Mouse (Mus musculus) hindbrain, postnatal 0 days (tissue): ENCODE measurements at regions not wholly inside any gene's neighbourhood (a gene's known extent, or its start where the extent isn't known, plus 50 kb on each side); places are given as distances from the start of the nearest gene placed in this dataset.

Experiments
- ATAC-seq: fragments of 200-750 bp; cut with Nextera tagmentation; 2 replicates; pipeline ENCODE4 v1.8.0; 2017; ENCODE audit warnings: mild to moderate bottlenecking, moderate TSS enrichment, moderate library complexity
- DNase-seq: peaks from one replicate; pipeline ENCODE4 v3.0.0-alpha.2; 2015; ENCODE audit warnings: low spot score
- H3K27ac ChIP-seq: fragments of 300-500 bp; sonication (generic); 2 replicates; pipeline ENCODE4 v1.5.1; 2014; ENCODE audit warnings: mild to moderate bottlenecking
- H3K27me3 ChIP-seq: fragments of 300-500 bp; sonication (generic); 2 replicates; pipeline ENCODE4 v1.6.1; 2014; ENCODE audit warnings: low read length, mixed read lengths; ENCODE audit not compliant: insufficient read depth
- H3K36me3 ChIP-seq: fragments of 300-500 bp; sonication (generic); 2 replicates; pipeline ENCODE4 v1.6.1; 2014; ENCODE audit warnings: low read length, mixed read lengths; ENCODE audit not compliant: insufficient read depth
- H3K4me1 ChIP-seq: fragments of 300-500 bp; sonication (generic); 2 replicates; pipeline ENCODE4 v1.6.1; 2014; ENCODE audit warnings: antibody characterized with exemption, low read length, mixed read lengths; ENCODE audit not compliant: insufficient read depth
- H3K4me2 ChIP-seq: fragments of 300-500 bp; sonication (generic); 2 replicates; pipeline ENCODE4 v1.6.1; 2014; ENCODE audit warnings: low read depth, mild to moderate bottlenecking, low read length, moderate library complexity, mixed read lengths
- H3K4me3 ChIP-seq: fragments of 300-500 bp; sonication (generic); 2 replicates; pipeline ENCODE4 v1.5.1; 2014; ENCODE audit warnings: low read length
- H3K9ac ChIP-seq: fragments of 300-500 bp; sonication (generic); replicated peaks from 2 replicates; pipeline ENCODE4 v1.6.1; 2014; ENCODE audit warnings: mild to moderate bottlenecking, low read length, moderate library complexity, mixed read lengths
- H3K9me3 ChIP-seq: fragments of 300-500 bp; sonication (generic); 2 replicates; pipeline ENCODE4 v1.6.1; 2016; ENCODE audit warnings: low read length, mixed read lengths
- CTCF ChIP-seq: IDR thresholded peaks from 2 replicates; pipeline ENCODE4 v1.5.1; 2016; ENCODE audit warnings: antibody characterized with exemption, control low read depth, low read depth
- WGBS: fragments of 180-500 bp; shearing (Covaris S2); extraction: QIAGEN DNeasy Blood & Tissue Kit; methylation state at CpG from one replicate; pipeline ENCODE4 v1.1.7; 2014; 5-methylcytosine and 5-hydroxymethylcytosine counted together

GRCm38 (mm10) chr6:93253746-93254145 is 310.5 kb upstream of the Adamts9 start:
- H3K9me3 ChIP-seq: no peaks in the 10 kb centered on the region
- no peak overlapping the region for H3K4me3 ChIP-seq
- WGBS: 33% methylated on average over 7 of the region's 7 CpGs
- H3K4me1 ChIP-seq: no peaks in the 10 kb centered on the region
- no peaks in the 10 kb centered on the region for H3K27me3 ChIP-seq
- H3K27ac ChIP-seq: no peak overlapping the region
- H3K4me2 ChIP-seq: no peak overlapping the region
- no peak overlapping the region for H3K9ac ChIP-seq
- no peaks in the 10 kb centered on the region for H3K36me3 ChIP-seq
- no peak for ATAC-seq
- DNase-seq: peak; percentile 22
- no peak for TF ChIP-seq CTCF

GRCm38 (mm10) chr6:93248973-93249372 is 305.7 kb upstream of the Adamts9 start:
- Histone ChIP-seq H3K4me3 (no peak overlapping the region), H3K4me2 (no peak overlapping the region), H3K27me3 (no peaks in the 10 kb centered on the region), H3K4me1 (no peaks in the 10 kb centered on the region), H3K36me3 (no peaks in the 10 kb centered on the region), H3K9me3 (no peaks in the 10 kb centered on the region), H3K9ac (no peak overlapping the region), H3K27ac (no peak overlapping the region)
- WGBS: 94% methylated on average over 4 of the region's 4 CpGs
- TF ChIP-seq CTCF: no peak
- DNase-seq: no peak
- no peak for ATAC-seq

GRCm38 (mm10) chr6:93246498-93247242 is 303.4 kb upstream of the Adamts9 start:
- H3K9ac ChIP-seq: no peak overlapping the region
- ATAC-seq (no peak), DNase-seq (no peak)
- H3K9me3 ChIP-seq: no peaks in the 10 kb centered on the region
- no peak overlapping the region for H3K4me2 ChIP-seq
- no peak overlapping the region for H3K4me3 ChIP-seq
- no peak overlapping the region for H3K27ac ChIP-seq
- no peaks in the 10 kb centered on the region for H3K36me3 ChIP-seq
- no peak for TF ChIP-seq CTCF
- H3K27me3 ChIP-seq: no peaks in the 10 kb centered on the region
- no peaks in the 10 kb centered on the region for H3K4me1 ChIP-seq
- WGBS: 89% methylated on average over 6 of the region's 6 CpGs

- no peaks in the 10 kb centered on the region for H3K9me3 ChIP-seq
- no peak for DNase-seq
- no peak overlapping the region for H3K4me2 ChIP-seq
- no peaks in the 10 kb centered on the region for H3K36me3 ChIP-seq
- 73% methylated on average over 5 of the region's 5 CpGs for WGBS
- H3K4me1 ChIP-seq: no peaks in the 10 kb centered on the region
- H3K27me3 ChIP-seq: no peaks in the 10 kb centered on the region
- H3K27ac ChIP-seq: no peak overlapping the region
- ATAC-seq: no peak
- no peak for TF ChIP-seq CTCF
- no peak overlapping the region for H3K4me3 ChIP-seq
- no peak overlapping the region for H3K9ac ChIP-seq
Observed at GRCm38 (mm10) chr6:93235550-93235949, 292.3 kb upstream of the Adamts9 start.

- Histone ChIP-seq H3K4me1 (no peaks in the 10 kb centered on the region), H3K4me2 (no peak overlapping the region), H3K9me3 (no peaks in the 10 kb centered on the region), H3K9ac (no peak overlapping the region), H3K4me3 (no peak overlapping the region), H3K36me3 (no peaks in the 10 kb centered on the region), H3K27ac (no peak overlapping the region), H3K27me3 (no peaks in the 10 kb centered on the region)
- no peak for ATAC-seq
- TF ChIP-seq CTCF: no peak
- 64% methylated on average over 9 of the region's 9 CpGs for WGBS
- peak; percentile 34 for DNase-seq
Observed at GRCm38 (mm10) chr6:93232636-93233035, 289.3 kb upstream of the Adamts9 start.

- 72% methylated on average over 5 of the region's 5 CpGs for WGBS
- Histone ChIP-seq H3K36me3 (no peaks in the 10 kb centered on the region), H3K4me2 (no peak overlapping the region), H3K9ac (no peak overlapping the region), H3K4me1 (no peaks in the 10 kb centered on the region), H3K4me3 (no peak overlapping the region), H3K27me3 (no peaks in the 10 kb centered on the region), H3K9me3 (no peaks in the 10 kb centered on the region), H3K27ac (no peak overlapping the region)
- TF ChIP-seq CTCF: no peak
- no peak for DNase-seq
- ATAC-seq: no peak
Observed at GRCm38 (mm10) chr6:93230450-93230849, 287.2 kb upstream of the Adamts9 start.

GRCm38 (mm10) chr6:93229320-93229719 is 286.0 kb upstream of the Adamts9 start:
- TF ChIP-seq CTCF: no peak
- 94% methylated on average over 2 of the region's 2 CpGs for WGBS
- H3K4me1 ChIP-seq: no peaks in the 10 kb centered on the region
- H3K36me3 ChIP-seq: no peaks in the 10 kb centered on the region
- ATAC-seq (no peak), DNase-seq (no peak)
- H3K9me3 ChIP-seq: no peaks in the 10 kb centered on the region
- no peak overlapping the region for H3K4me2 ChIP-seq
- no peak overlapping the region for H3K9ac ChIP-seq
- no peak overlapping the region for H3K27ac ChIP-seq
- H3K4me3 ChIP-seq: no peak overlapping the region
- no peaks in the 10 kb centered on the region for H3K27me3 ChIP-seq
